8 mouse cellular contexts compared by ENCODE assay signal in the genomic region with DNA sequence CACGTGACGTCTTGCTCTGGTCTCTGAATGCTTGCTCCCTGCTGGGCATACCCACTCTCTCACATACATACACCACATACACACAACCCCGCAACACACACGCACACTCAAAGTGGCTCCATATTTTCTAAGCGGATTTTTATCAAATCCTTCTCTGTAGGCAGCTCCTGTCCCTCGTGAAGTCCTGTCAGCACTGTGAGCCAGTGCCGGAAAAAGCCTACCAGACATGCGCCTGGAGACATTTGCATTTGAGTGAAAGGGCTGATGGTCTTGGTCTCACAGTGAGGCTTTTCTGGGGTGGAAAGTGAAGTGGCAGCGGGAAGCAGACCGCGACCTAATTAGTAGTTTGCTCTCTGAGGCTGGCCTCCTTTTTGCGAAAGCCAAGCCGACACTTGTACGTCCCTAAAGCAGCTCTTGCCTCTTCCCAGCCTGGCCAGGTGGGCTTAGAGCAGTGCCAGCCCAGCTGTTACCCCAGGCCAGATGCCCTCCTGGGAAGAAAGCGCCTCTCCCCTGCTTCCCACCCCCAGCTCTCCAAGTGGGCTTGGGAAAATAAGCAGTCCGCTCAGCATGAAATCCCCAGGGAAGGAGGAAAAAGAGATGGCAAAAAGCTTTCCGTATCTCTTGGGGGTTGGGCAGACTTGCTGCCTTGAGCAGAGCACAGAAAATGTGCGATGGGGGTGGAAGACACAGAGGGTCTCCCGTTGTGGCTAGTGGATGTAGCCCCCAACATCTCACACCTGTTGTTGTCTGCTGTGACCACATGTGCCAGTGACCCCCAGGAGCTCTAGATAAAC.
DNase-seq lines count a peak whose midpoint lies in the region; ATAC-seq and TF ChIP-seq lines count a peak whose summit lies in the region.

No protein-coding gene starts in this region.

- H3K27ac ChIP-seq in hindbrain, postnatal 0 days, result peak overlapping the region; percentile 72
- 0 out of 2 replicates have a peak overlapping the region, but pooled peaks have one; percentile 21 for H3K27ac ChIP-seq in limb, embryonic 11.5 days (replicated peaks; ENCODE audit: low read depth, low read length)
- peak overlapping the region; percentile 81 for H3K27ac ChIP-seq in neural tube, embryonic 13.5 days (replicated peaks)

- WGBS in hindbrain, postnatal 0 days, result 32% methylated on average over 19 of the region's 19 CpGs
- 25% methylated on average over 19 of the region's 19 CpGs for WGBS in limb, embryonic 11.5 days
- WGBS in neural tube, embryonic 13.5 days, result 17% methylated on average over 19 of the region's 19 CpGs

- H3K9me3 ChIP-seq in hindbrain, postnatal 0 days (ENCODE audit: low read length), result no peaks in the 10 kb centered on the region
- no peaks in the 10 kb centered on the region for H3K9me3 ChIP-seq in limb, embryonic 11.5 days (ENCODE audit: control insufficient read depth, low read length)
- H3K9me3 ChIP-seq in neural tube, embryonic 13.5 days, result no peaks in the 10 kb centered on the region

- H3K27me3 ChIP-seq in hindbrain, postnatal 0 days (ENCODE audit: insufficient read depth, low read length), result no peaks in the 10 kb centered on the region
- no peaks in the 10 kb centered on the region for H3K27me3 ChIP-seq in limb, embryonic 11.5 days (ENCODE audit: control insufficient read depth, insufficient read depth, low read length)
- H3K27me3 ChIP-seq in neural tube, embryonic 13.5 days, result no peaks in the 10 kb centered on the region

- no peak overlapping the region; the same call in 1 of the 2 replicates for H3K4me3 ChIP-seq in hindbrain, postnatal 0 days (ENCODE audit: low read length)
- no peak overlapping the region for H3K4me3 ChIP-seq in limb, embryonic 11.5 days (ENCODE audit: low read depth, low read length)
- H3K4me3 ChIP-seq in neural tube, embryonic 13.5 days, result peak overlapping the region; percentile 17; the same call in 1 of the 2 replicates

- ATAC-seq in hindbrain, postnatal 0 days, result peak; percentile 80
- 0 out of 2 replicates have a peak, but pooled peaks have one; percentile 51 for ATAC-seq in limb, embryonic 11.5 days (ENCODE audit: insufficient number of reproducible peaks, low FRiP score, low TSS enrichment, low read depth)
- peak; percentile 76 for ATAC-seq in neural tube, embryonic 13.5 days (ENCODE audit: low read depth)
- no peak for ATAC-seq in erythroid progenitor cell, adult 5-6 weeks (replicated peaks; ENCODE audit: low FRiP score, poor library complexity, severe bottlenecking)
- no peak for ATAC-seq in activated CD4-positive, CD25-positive, alpha-beta regulatory T cell, adult 4 months

- no peak overlapping the region for H3K9ac ChIP-seq in hindbrain, postnatal 0 days (replicated peaks; ENCODE audit: low read length)
- H3K9ac ChIP-seq in limb, embryonic 11.5 days (ENCODE audit: low read length), result peak overlapping the region; percentile 34; the same call in 1 of the 2 replicates
- peak overlapping the region; percentile 53 for H3K9ac ChIP-seq in neural tube, embryonic 13.5 days

- DNase-seq in ZHBTc4 (ENCODE audit: low read depth, low spot score), result peak; percentile 41
- DNase-seq in cerebellum, adult 8-10 months, result peak; percentile 6
- DNase-seq in frontal cortex, adult 2 months (ENCODE audit: extremely low spot score in 1 of 2, low spot score in 1 of 2), result peak; percentile 14 to 48
- DNase-seq in hindbrain, postnatal 0 days (ENCODE audit: low spot score), result peak; percentile 69
- peak; percentile 44 for DNase-seq in limb, embryonic 11.5 days (ENCODE audit: low spot score)

- no peaks in the 10 kb centered on the region for H3K36me3 ChIP-seq in hindbrain, postnatal 0 days (ENCODE audit: insufficient read depth, low read length)
- H3K36me3 ChIP-seq in limb, embryonic 11.5 days (ENCODE audit: control insufficient read depth, insufficient read depth, low read length), result no peaks in the 10 kb centered on the region
- no peaks in the 10 kb centered on the region for H3K36me3 ChIP-seq in neural tube, embryonic 13.5 days

- H3K4me1 ChIP-seq in hindbrain, postnatal 0 days (ENCODE audit: insufficient read depth, low read length), result no peaks in the 10 kb centered on the region
- no peaks in the 10 kb centered on the region for H3K4me1 ChIP-seq in limb, embryonic 11.5 days (ENCODE audit: control insufficient read depth, insufficient read depth, low read length)
- H3K4me1 ChIP-seq in neural tube, embryonic 13.5 days (replicated peaks), result peaks cover 29% of the 10 kb centered on the region

- no peak for TF ChIP-seq CTCF in hindbrain, postnatal 0 days (IDR thresholded peaks at IDR 0.05; ENCODE audit: low read depth)

- H3K4me2 ChIP-seq in hindbrain, postnatal 0 days (ENCODE audit: low read depth, low read length), result peak overlapping the region; percentile 47
- H3K4me2 ChIP-seq in limb, embryonic 11.5 days (ENCODE audit: low read depth, severe bottlenecking), result peak overlapping the region; percentile 35
- H3K4me2 ChIP-seq in neural tube, embryonic 13.5 days, result peak overlapping the region; percentile 50

Comparison
In these comparisons a context has a peak if more than half of its experiments do, and no peak if none do; other contexts are left out.
1. DNase-seq: peak in every context shown above with its lines; median percentile 69 in hindbrain, postnatal 0 days; 44 in limb, embryonic 11.5 days; 41 in ZHBTc4; 31 in frontal cortex, adult 2 months; 6 in cerebellum, adult 8-10 months.
2. ATAC-seq: peak in hindbrain, postnatal 0 days (single experiment), limb, embryonic 11.5 days (single experiment) and neural tube, embryonic 13.5 days (single experiment); none in erythroid progenitor cell, adult 5-6 weeks (single experiment) and activated CD4-positive, CD25-positive, alpha-beta regulatory T cell, adult 4 months (single experiment).
3. H3K27ac ChIP-seq: peak in every context shown above with its lines; median percentile 81 in neural tube, embryonic 13.5 days; 72 in hindbrain, postnatal 0 days; 21 in limb, embryonic 11.5 days.
4. Peak in every context shown above with its lines, with median percentiles within 50 percentile points of each other: H3K4me2 ChIP-seq.